Mouse (Mus musculus): ENCODE measurements around the gene Pam16.
A peak's percentile ranks its signal among the peaks of the same experiment; 100 is the strongest.
"Not testable (repeated sequence)": the region's sequence is repeated elsewhere in the genome, so short reads cannot be mapped to it uniquely, and the experiment has no call there.

The Pam16 gene

GRCm38 (mm10) chr16:4587516-4588210, 37.1 kb downstream of the Pam16 start:
- DNase-seq, result no peak

DNA sequence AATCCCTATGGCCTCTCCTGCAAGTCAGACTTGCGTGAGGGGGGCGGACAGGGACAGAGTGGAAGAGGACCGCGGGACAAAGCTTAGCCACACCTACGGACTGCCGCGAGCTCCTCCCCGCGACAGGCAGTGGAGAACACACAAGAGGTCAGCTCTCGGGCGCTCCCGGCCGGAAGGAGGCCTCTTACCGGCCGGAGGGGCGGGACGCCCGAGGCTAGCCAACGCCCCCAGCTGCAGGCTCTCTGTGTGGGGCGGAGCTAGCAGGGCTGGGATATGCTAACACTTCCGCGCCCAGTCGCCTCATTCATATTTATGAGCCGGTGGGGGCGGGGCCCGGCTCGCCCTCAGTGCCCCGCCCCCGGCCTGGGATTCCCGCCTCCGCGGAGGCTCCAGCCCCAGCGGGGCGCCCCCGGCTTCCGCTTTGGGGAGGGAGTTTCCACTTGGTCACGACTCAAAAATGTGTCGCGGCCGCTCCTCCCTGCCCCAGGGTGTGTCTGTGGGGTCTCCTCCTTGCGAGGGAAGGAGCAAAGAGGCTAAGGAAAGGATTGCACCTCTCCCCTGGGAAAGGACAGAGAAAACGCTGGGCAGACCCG, 38.2 kb downstream of the Pam16 start:
- peak; percentile 99 for DNase-seq

DNA sequence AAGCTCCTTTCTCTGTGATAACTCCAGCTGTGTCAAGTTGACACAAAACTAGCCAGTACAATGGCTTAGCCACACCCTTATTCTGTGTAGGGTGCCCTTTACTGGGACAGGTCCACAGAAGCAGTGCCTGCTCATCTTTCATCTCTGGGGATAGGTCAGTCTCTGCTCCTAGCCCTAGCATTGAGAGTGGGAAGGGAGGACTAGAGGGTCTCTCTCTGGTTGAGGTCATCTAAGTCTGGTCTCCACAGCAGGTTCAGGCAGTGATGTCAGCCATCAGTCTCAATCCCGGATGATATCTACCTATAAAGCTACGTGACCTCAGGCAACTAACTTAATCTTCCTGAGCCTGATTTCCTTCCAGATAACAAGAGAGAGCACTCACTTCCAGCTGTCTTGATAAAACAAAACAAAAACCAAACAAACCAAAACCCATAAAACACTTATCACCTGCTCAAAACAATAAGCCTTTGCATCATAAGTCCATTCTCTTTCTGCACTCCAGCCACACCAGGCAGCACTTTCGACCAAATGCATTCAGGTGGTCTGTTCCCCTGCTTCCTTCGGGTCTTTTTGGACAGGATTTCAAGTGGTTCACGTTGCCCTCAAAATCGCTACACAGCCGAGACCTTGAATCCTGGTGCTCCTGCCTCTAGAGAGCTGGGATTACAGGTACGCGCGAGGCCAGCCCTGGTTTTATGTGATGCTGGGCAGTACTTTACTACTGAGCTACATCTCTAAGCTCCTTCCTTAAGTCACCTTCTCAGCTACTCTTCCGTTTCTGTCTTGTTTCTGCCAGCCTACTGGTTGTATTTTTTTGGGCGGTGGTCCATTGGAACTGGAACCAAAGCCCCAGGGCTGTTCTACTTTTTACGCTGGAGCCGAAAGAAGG, 38.9 kb downstream of the Pam16 start:
- no peak for DNase-seq

- DNase-seq, result no peak
Measured at GRCm38 (mm10) chr16:4584438-4584837, 40.4 kb downstream of the Pam16 start.

DNA sequence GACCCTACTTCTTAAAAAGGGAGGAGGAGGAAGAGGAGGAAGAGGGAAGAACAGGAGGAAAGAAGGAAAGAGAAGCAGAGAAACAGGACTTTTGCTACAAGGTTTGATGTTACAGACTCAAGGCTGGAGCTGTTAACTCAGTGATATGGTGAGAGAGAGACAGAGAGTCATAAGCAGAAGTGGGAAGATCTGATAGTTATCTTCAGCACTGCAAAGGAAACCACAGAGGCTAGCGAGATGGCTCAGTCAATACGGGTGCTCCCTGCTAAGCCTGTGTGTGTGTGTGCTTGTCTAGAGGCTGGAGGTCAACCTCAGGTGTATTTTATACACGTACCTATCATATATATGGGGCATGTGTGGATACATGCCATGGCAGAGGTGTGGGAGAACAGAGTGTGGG, 41.0 kb downstream of the Pam16 start:
- DNase-seq, result no peak

DNA sequence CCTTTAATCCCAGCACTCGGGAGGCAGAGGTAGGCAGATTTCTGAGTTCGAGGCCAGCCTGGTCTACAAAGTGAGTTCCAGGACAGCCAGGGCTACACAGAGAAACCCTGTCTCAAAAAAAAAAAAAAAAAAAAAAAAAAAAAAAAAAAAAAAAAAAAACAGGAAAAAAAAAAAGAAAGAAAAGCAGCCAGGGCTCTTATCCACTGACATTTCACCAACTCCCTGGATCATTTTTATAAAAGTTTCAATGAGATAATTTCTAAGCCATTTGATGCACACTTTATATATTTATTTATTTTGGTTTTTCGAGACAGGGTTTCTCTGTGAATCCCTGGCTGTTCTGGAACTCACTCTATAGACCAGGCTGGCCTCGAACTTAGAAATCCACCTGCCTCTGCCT, 43.6 kb downstream of the Pam16 start:
- DNase-seq, result not testable (repeated sequence)

DNA sequence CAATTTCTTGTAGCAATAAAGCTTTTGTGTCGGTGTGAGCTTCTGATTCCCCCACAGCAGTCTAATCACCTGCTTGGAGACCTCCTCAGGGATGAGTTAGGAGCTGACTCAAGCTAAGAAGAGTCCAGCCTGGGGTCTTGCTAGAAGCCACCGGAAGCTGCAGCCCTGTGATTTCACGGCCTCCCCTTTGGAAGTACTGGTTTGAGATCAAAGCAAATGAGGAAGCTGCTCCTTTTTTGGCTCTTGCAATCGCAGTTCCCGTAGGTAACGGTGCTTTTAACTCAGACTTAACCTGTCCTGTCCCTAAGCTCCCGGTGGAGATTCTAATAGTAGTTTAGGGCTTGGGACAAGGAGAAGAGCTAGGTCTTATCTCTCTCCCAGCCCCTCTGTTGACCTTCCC, 46.2 kb downstream of the Pam16 start:
- no peak for DNase-seq

GRCm38 (mm10) chr16:4576873-4577272, 47.9 kb downstream of the Pam16 start:
- no peak for DNase-seq

DNA sequence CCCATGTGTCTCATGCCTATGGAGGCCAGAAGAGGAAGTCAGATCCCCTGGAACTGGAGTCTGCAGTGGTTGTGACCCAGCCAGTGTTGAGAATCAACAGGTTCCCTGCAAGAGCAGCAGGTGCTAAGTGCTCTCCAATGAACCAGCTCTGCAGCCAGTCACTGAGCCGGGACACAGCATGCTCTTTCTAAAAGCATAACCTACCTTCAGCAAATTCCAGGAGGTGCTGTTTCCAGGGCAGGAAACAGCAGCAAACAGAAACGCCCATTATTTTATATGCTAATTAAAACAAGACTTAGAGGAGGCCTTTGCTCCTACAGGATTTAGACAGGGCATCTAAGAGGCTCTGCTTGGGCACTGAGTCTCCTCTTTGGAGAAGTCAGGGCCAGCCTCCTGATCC, 48.8 kb downstream of the Pam16 start:
- DNase-seq, result no peak

DNA sequence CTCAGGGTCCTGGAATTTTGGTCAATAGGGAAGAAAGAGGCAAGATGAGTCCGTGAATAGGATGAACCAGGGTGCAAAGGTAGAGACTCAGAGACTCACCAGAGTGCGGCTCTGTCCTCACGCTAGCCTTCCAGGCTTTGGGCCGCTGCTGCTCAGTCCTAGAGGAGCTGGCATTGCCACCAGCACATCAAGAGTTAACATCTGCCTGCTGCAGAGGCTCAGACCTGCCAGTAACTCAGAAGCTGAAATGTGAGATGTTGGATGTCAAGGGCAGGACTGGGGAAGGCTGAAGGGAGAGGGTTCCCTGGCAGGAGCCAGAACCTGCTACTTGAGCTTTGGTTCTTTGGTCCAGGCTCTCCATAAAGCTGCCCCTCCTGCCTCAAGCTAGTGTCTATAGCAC, 54.1 kb downstream of the Pam16 start:
- DNase-seq, result no peak

DNA sequence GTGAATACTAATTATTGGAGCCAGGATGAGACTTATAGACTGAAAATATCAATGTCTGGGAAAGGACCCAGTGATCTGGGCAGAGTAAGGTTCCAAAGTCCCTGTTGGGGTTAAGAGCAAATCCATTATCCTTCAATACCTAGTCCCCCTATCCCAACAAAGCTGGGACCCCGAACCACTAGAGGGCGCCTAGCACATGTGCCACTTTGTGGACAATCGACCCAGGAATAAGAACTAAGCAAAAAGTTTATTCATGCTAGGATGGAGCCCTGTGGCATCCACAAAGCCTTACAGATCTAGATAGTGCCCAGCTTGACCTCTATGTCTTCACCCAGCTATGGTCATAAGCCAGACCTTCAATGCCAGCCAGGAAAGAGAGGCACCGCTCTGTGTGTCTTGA, 56.9 kb downstream of the Pam16 start:
- DNase-seq, result peak; percentile 89
